Mouse (Mus musculus) kidney, adult 2 months (tissue): ENCODE measurements at regions not wholly inside any gene's neighbourhood (a gene's known extent, or its start where the extent isn't known, plus 50 kb on each side); places are given as distances from the start of the nearest gene placed in this dataset.

Experiments
- CTCF ChIP-seq: fragments of 200-500 bp; conservative IDR thresholded peaks from 2 replicates; pipeline ENCODE4 v1.5.1; 2011; ENCODE audit warnings: low read depth, mild to moderate bottlenecking, control low read depth, low read length, moderate library complexity, mixed read lengths; ENCODE audit not compliant: insufficient read depth, insufficient read length
- POLR2A ChIP-seq: fragments of 200-500 bp; IDR thresholded peaks from one replicate; pipeline ENCODE4 v1.6.1; 2011; ENCODE audit warnings: low read depth, low read length, control low read depth

DNA sequence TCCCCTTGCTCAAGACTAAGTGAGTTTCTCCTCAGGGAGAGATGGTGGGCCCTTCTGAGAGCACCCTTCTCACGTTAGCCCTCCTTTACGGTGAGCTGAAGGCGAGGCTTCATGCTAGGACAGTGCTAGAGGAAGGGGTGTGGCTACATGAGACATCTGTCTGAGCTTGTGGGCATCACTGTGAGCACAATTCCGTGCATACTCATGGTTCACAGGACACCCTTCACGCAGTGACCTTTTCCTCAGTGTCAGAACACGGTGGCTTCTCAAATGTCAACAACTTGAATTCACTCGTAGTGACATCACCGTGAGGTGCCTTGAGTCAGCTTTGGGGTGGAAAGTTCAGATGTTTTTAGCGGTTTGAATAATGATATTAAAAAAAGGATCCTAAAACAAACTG lies 58.5 kb upstream of the Id2 start:
- TF ChIP-seq POLR2A (no peak), CTCF (no peak)
